Mouse (Mus musculus) ES-Bruce4 (cell line): ENCODE results near the gene Rnf26.

Experiments used
- CTCF ChIP-seq: IDR thresholded peaks from one replicate; pipeline ENCODE4 v1.8.1; 2011; ENCODE audit warnings: low read depth, low read length
- EP300 ChIP-seq: IDR thresholded peaks from 2 replicates; pipeline ENCODE4 v1.6.1; 2011; ENCODE audit warnings: low read depth, low read length; ENCODE audit not compliant: insufficient read depth
- POLR2A ChIP-seq: IDR thresholded peaks from one replicate; pipeline ENCODE4 v1.8.1; 2011; ENCODE audit warnings: low read length; ENCODE audit not compliant: insufficient read depth

DNA sequence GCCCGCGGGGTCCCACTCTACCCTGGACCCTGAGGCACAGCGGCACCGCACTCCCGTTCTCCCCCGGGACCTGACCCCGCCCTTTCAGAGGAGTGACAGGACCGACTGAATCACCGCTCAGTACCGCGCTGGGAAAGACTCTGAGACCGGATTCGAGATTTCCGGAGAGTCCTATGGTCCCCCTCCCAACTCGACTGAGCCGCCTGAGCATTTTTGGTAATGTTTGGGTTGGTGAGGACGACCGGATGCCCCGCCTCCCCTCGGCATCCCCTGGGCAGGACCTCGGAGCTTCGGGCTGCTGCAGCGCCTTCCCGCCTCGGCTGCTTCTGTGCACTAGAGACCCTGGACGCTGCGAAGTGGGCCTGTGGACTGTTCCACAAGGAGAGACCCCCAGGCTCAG lies 16.7 kb upstream of the Rnf26 start:
- TF ChIP-seq CTCF (no peak), POLR2A (no peak), EP300 (no peak)
